Mouse (Mus musculus): ENCODE results near the gene Ninj2.

GRCm38 (mm10) chr6:120105055-120105454, 11.9 kb downstream of the Ninj2 start:
- TF ChIP-seq CTCF (IDR thresholded peaks at IDR 0.05; ENCODE audit: control insufficient read depth, insufficient read depth, insufficient read length): no peak
- TF ChIP-seq USF1 (IDR thresholded peaks at IDR 0.05; ENCODE audit: low read depth): no peak
- TF ChIP-seq MYOG (IDR thresholded peaks at IDR 0.05; ENCODE audit: control insufficient read depth, extremely low read depth, insufficient read length): no peak
- TF ChIP-seq MAX (IDR thresholded peaks at IDR 0.05): no peak
- TF ChIP-seq FOSL1 (IDR thresholded peaks at IDR 0.05; ENCODE audit: insufficient read depth, low read length, poor library complexity, severe bottlenecking): no peak
- no peak for TF ChIP-seq CEBPB (IDR thresholded peaks at IDR 0.05; ENCODE audit: low read depth)
